Mouse (Mus musculus) hindbrain, embryonic 16.5 days (tissue): ENCODE measurements around the gene Abcc8. TPM values are rescaled to one million over a fixed set of nuclear protein-coding genes. Genes with fewer than 3 reads are reported as not detected.

Experiments used
- ATAC-seq: fragments of 200-750 bp; cut with Nextera tagmentation; 2 replicates; pipeline ENCODE4 v1.8.0; 2017; ENCODE audit warnings: moderate TSS enrichment, moderate library complexity
- H3K27ac ChIP-seq: fragments of 300-500 bp; sonication (generic); 2 replicates; pipeline ENCODE4 v1.5.1; 2014; ENCODE audit warnings: low read depth, mild to moderate bottlenecking, control low read depth, low read length, moderate library complexity
- H3K27me3 ChIP-seq: fragments of 300-500 bp; sonication (generic); replicated peaks from 2 replicates; pipeline ENCODE4 v1.6.1; 2014; ENCODE audit warnings: low read length; ENCODE audit not compliant: control insufficient read depth, insufficient read depth
- H3K36me3 ChIP-seq: fragments of 300-500 bp; sonication (generic); 2 replicates; pipeline ENCODE4 v1.6.1; 2014; ENCODE audit warnings: mild to moderate bottlenecking, low read length, moderate library complexity, mixed read lengths; ENCODE audit not compliant: control insufficient read depth, insufficient read depth
- H3K4me1 ChIP-seq: fragments of 300-500 bp; sonication (generic); 2 replicates; pipeline ENCODE4 v1.6.1; 2014; ENCODE audit warnings: low read depth, low read length; ENCODE audit not compliant: control insufficient read depth, insufficient read depth
- H3K4me2 ChIP-seq: fragments of 300-500 bp; sonication (generic); 2 replicates; pipeline ENCODE4 v1.6.1; 2014; ENCODE audit warnings: mild to moderate bottlenecking, low read length, control low read depth, moderate library complexity
- H3K4me3 ChIP-seq: fragments of 300-500 bp; sonication (generic); 2 replicates; pipeline ENCODE4 v1.5.1; 2014; ENCODE audit warnings: mild to moderate bottlenecking, low read length, control low read depth, moderate library complexity
- H3K9ac ChIP-seq: fragments of 300-500 bp; sonication (generic); 2 replicates; pipeline ENCODE4 v1.6.1; 2014; ENCODE audit warnings: low read depth, mild to moderate bottlenecking, control low read depth, low read length, moderate library complexity
- H3K9me3 ChIP-seq: fragments of 300-500 bp; sonication (generic); 2 replicates; pipeline ENCODE4 v1.6.1; 2014; ENCODE audit warnings: mild to moderate bottlenecking, low read length, moderate library complexity; ENCODE audit not compliant: control insufficient read depth
- WGBS: fragments of 180-500 bp; shearing (Covaris S2); extraction: QIAGEN DNeasy Blood & Tissue Kit; methylation state at CpG from one replicate; pipeline ENCODE4 v1.1.7; 2014; 5-methylcytosine and 5-hydroxymethylcytosine counted together
- polyA plus RNA-seq: library from polyadenylated mRNA; unstranded; fragments of >200 nt; fragmentation: Nextera tagmentation; extraction: Ambion mirVana; gene quantifications from 2 replicates; pipeline ENCODE4 v1.2.1, GENCODE M21; 2015

Gene Abcc8
- polyA plus RNA-seq, 1 experiment from 2014 or later, result 12.0 TPM

- Histone ChIP-seq H3K27me3 (no peaks in the 10 kb centered on the region), H3K4me3 (no peak overlapping the region), H3K4me2 (no peak overlapping the region), H3K27ac (peak overlapping the region; percentile 39; the same call in 1 of the 2 replicates), H3K36me3 (no peaks in the 10 kb centered on the region), H3K4me1 (peaks cover 6% of the 10 kb centered on the region; the same call in 1 of the 2 replicates), H3K9ac (no peak overlapping the region), H3K9me3 (no peaks in the 10 kb centered on the region)
- peak; percentile 67; the same call in 1 of the 2 replicates for ATAC-seq
- WGBS, result 55% methylated on average over 8 of the region's 8 CpGs
Measured at GRCm38 (mm10) chr7:46144061-46144460, 35.8 kb downstream of the Abcc8 start.

DNA sequence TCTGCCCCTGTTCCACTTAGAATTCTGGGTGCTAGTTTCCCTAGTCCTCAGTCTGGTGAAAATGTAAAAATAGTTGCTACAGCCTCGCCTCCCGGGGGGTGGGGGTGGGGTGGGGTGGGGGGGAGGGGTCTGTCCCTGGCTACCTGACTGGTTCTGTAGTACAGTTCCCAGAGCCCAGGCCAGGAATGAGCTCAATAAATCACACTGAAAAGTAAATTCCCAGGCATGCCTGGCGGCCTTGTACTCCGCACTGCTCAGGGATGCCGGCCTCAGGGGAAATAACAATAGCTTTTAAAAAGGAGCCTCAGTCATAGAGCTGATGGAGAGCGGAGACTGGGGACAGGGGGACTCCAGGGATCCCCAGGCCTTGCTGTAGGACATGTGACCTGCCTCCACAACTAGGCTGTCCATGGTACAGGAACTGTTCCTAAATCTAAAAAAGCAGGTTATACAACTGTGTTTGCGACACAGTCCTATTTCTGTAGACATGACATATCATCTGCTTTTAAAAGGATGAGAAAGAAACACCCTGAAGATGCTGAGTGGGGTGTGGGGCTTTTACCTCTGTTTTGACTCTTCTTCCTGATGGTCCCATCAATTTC lies 41.4 kb downstream of the Abcc8 start:
- Histone ChIP-seq H3K9me3 (no peaks in the 10 kb centered on the region), H3K4me1 (peaks cover 3% of the 10 kb centered on the region; the same call in 1 of the 2 replicates), H3K36me3 (no peaks in the 10 kb centered on the region), H3K27me3 (no peaks in the 10 kb centered on the region), H3K4me2 (no peak overlapping the region), H3K9ac (no peak overlapping the region), H3K4me3 (no peak overlapping the region), H3K27ac (no peak overlapping the region)
- 26% methylated on average over 7 of the region's 7 CpGs for WGBS
- no peak for ATAC-seq

GRCm38 (mm10) chr7:46133858-46134257 lies 46.0 kb downstream of the Abcc8 start:
- 39% methylated on average over 7 of the region's 7 CpGs for WGBS
- Histone ChIP-seq H3K4me2 (no peak overlapping the region), H3K27me3 (no peaks in the 10 kb centered on the region), H3K36me3 (no peaks in the 10 kb centered on the region), H3K9ac (no peak overlapping the region), H3K9me3 (no peaks in the 10 kb centered on the region), H3K4me1 (peaks cover 12% of the 10 kb centered on the region), H3K4me3 (no peak overlapping the region), H3K27ac (no peak overlapping the region)
- ATAC-seq, result no peak

DNA sequence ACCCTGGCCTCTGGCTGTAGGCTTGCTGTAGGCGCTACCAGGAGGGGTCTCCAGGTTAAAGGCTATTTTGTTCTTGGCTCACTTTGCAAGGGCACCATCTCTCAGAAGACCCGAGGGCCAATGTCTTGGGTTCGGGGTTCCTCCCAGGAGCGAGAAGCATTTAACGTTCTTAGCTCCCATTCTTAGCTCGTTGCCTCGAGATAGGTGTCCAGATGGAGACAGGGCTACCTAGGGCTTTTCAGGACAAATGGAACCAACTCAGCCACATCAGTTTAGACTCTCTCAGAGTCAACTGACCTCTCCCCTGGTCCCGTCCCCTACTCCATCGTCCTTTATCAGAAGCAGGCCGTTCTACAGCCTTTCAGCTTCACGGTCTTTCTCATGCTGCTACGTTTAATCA lies 47.6 kb downstream of the Abcc8 start:
- Histone ChIP-seq H3K4me1 (peaks cover 12% of the 10 kb centered on the region), H3K9ac (no peak overlapping the region), H3K27me3 (no peaks in the 10 kb centered on the region), H3K9me3 (no peaks in the 10 kb centered on the region), H3K27ac (peak overlapping the region; percentile 37), H3K4me3 (no peak overlapping the region), H3K36me3 (no peaks in the 10 kb centered on the region), H3K4me2 (no peak overlapping the region)
- ATAC-seq, result no peak
- WGBS, result 87% methylated on average over 12 of the region's 12 CpGs

- Histone ChIP-seq H3K9ac (no peak overlapping the region), H3K4me3 (no peak overlapping the region), H3K4me1 (peaks cover 12% of the 10 kb centered on the region), H3K27me3 (no peaks in the 10 kb centered on the region), H3K4me2 (no peak overlapping the region), H3K9me3 (no peaks in the 10 kb centered on the region), H3K27ac (peak overlapping the region; percentile 37), H3K36me3 (no peaks in the 10 kb centered on the region)
- no peak for ATAC-seq
- 61% methylated on average over 8 of the region's 8 CpGs for WGBS
Measured at GRCm38 (mm10) chr7:46131806-46132205, 48.0 kb downstream of the Abcc8 start.

DNA sequence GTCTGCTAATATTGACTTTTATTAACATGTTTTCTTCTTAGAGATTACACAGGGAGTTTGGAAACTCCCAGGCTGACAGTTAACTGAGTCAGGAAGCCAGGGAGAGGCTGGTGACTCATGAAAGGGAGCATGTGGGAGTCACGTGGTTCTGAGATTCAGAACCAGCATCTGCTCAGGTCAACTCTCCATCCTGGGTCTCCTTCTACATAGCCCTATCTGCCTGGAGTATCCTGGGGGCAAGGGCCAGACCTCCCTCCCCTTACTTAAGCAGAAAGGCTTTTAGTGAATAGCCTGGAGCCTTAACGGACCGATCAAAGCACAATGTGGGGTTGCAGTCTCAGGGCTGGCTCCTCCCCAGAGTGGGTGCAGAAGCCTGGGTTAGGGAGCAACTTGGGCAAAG lies 48.6 kb downstream of the Abcc8 start:
- no peak overlapping the region for H3K4me3 ChIP-seq
- no peak overlapping the region for H3K9ac ChIP-seq
- no peak for ATAC-seq
- no peak overlapping the region for H3K27ac ChIP-seq
- no peak overlapping the region for H3K4me2 ChIP-seq
- H3K9me3 ChIP-seq, result no peaks in the 10 kb centered on the region
- H3K4me1 ChIP-seq, result peaks cover 12% of the 10 kb centered on the region
- H3K36me3 ChIP-seq, result no peaks in the 10 kb centered on the region
- 15% methylated on average over 3 of the region's 3 CpGs for WGBS
- H3K27me3 ChIP-seq, result no peaks in the 10 kb centered on the region

DNA sequence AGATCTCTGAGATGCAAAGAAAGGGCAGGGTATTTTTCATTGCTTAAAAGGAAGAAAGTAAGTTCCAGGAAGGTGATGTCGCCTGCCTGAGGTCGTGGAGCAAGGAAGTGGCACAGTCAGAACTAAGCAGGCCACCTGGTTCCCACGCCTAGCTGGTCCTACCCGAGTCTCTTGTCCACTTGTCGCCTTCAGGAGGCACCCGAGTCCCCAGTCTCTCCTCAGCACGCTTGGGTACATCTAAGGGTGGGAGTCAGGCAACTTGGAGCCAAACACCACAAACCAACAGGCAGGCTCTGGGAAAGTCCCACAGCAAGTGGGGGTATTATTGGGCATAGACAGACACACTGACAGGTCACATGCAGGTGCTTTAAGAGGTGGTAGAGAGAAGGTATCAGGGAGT lies 49.1 kb downstream of the Abcc8 start:
- H3K4me1 ChIP-seq, result peaks cover 12% of the 10 kb centered on the region
- WGBS, result 81% methylated on average over 7 of the region's 7 CpGs
- no peak overlapping the region for H3K9ac ChIP-seq

GRCm38 (mm10) chr7:46129463-46130179 lies 50.2 kb downstream of the Abcc8 start:
- H3K27ac ChIP-seq, result no peak overlapping the region
- peaks cover 12% of the 10 kb centered on the region for H3K4me1 ChIP-seq
- H3K4me2 ChIP-seq, result no peak overlapping the region
- no peak overlapping the region for H3K4me3 ChIP-seq
- H3K27me3 ChIP-seq, result no peaks in the 10 kb centered on the region
- H3K36me3 ChIP-seq, result no peaks in the 10 kb centered on the region
- H3K9me3 ChIP-seq, result no peaks in the 10 kb centered on the region
- ATAC-seq, result peak; percentile 37; the same call in 1 of the 2 replicates
- 29% methylated on average over 7 of the region's 7 CpGs for WGBS
- H3K9ac ChIP-seq, result no peak overlapping the region

More for the DNA sequence above, 49.1 kb downstream of the Abcc8 start:
- no peak for ATAC-seq
- Histone ChIP-seq H3K9me3 (no peaks in the 10 kb centered on the region), H3K36me3 (no peaks in the 10 kb centered on the region), H3K27me3 (no peaks in the 10 kb centered on the region), H3K4me2 (no peak overlapping the region), H3K4me3 (no peak overlapping the region), H3K27ac (no peak overlapping the region)

DNA sequence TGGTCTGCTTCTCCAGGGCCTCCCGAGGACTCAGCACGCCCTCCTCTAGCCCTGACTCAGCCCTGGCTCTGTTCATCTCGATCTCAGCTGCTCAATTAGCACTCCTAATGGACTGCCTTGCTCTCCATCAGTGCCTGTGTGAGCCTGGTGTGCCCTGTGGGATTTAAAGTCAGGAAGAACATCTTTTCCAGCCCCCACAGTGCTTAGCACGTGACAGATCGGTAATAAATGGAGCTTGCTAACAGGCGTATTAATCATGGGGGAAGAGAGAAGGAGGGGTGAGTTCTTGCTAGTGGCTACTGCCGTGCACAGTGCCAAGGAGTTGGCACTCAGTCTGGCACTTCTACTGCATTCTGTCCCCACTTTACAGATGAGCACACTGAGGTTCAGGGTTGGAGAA lies 51.6 kb downstream of the Abcc8 start:
- Histone ChIP-seq H3K4me1 (peaks cover 9% of the 10 kb centered on the region), H3K27me3 (no peaks in the 10 kb centered on the region), H3K9me3 (no peaks in the 10 kb centered on the region), H3K4me3 (no peak overlapping the region), H3K4me2 (no peak overlapping the region), H3K27ac (no peak overlapping the region), H3K36me3 (no peaks in the 10 kb centered on the region), H3K9ac (no peak overlapping the region)
- ATAC-seq, result peak; percentile 57
- WGBS, result 22% methylated on average over 7 of the region's 7 CpGs
